Mouse (Mus musculus) frontal cortex, adult 2 months (tissue): ENCODE results near the gene Olfr895. TPM values are rescaled to one million over a fixed set of nuclear protein-coding genes. Genes with fewer than 3 reads are reported as not detected.

Experiments
- DNase-seq, 2 experiments: peaks; one replicate each; pipeline ENCODE4 v3.0.0; 2022; ENCODE audit warnings: low spot score in 1 of 2; ENCODE audit errors: extremely low spot score in 1 of 2
- polyA plus RNA-seq: library from polyadenylated mRNA; depleted of rRNA; stranded (reverse); fragments of >200 nt; gene quantifications from 2 replicates; pipeline ENCODE4 v1.2.3, GENCODE M21; 2012; rRNA removed

Olfr895 gene
- polyA plus RNA-seq: not detected in 2 replicates

GRCm38 (mm10) chr9:38267551-38267950 is at the start of gene Olfr895:
Gene Olfr895, plus strand, starts transcription at chr9:38267851.
- no peak for DNase-seq

DNA sequence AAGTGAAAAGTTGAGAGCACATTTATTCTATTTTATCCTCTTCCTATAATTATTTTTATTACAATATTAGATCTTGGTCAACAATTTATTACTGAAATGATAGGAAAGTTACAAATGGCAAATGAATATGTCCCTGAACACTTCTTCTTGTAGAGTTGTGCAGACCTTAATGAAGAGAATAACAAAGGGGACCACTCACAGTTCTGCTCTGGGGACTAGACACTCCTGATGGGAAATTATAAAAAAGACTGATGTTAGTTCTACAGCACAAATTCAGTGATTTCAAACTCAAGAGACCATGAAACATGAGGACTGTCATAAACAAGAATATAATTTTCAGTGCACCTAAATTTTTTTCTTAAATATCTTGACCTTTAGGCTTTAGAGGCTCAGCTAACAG is 15.2 kb upstream of the Olfr895 start, which contains the start of gene Olfr143:
Gene Olfr143 (plus strand): TSS at position 301 of the 400 bp plus-strand sequence.
- DNase-seq: no peak

- no peak for DNase-seq
Measured at GRCm38 (mm10) chr9:38290807-38291206, 23.2 kb downstream of the Olfr895 start, which contains the start of gene Olfr896-ps1. Gene Olfr896-ps1, plus strand, starts transcription at chr9:38291107.

Other genes with a start within 250 kb of the Olfr895 start
- not detected in 2 replicates for gene Olfr883, start 242.0 kb upstream of the Olfr895 start, polyA plus RNA-seq
- not detected in 2 replicates for gene Olfr884, start 221.3 kb upstream of the Olfr895 start, polyA plus RNA-seq
- not detected in 2 replicates for gene Olfr885, start 206.5 kb upstream of the Olfr895 start, polyA plus RNA-seq
- gene Olfr887, start 183.8 kb upstream of the Olfr895 start, polyA plus RNA-seq: 0.02 TPM in 1 of 2 replicates, not detected in the other
- not detected in 2 replicates for gene Olfr888, start 159.7 kb upstream of the Olfr895 start, polyA plus RNA-seq
- gene Olfr889, start 152.7 kb upstream of the Olfr895 start, polyA plus RNA-seq: not detected in 2 replicates
- not detected in 2 replicates for gene Olfr890, start 125.3 kb upstream of the Olfr895 start, polyA plus RNA-seq
- not detected in 2 replicates for gene Olfr891, start 87.0 kb upstream of the Olfr895 start, polyA plus RNA-seq
- not detected in 2 replicates for gene Olfr893, start 59.5 kb upstream of the Olfr895 start, polyA plus RNA-seq
- gene Olfr894, start 49.8 kb upstream of the Olfr895 start, polyA plus RNA-seq: not detected in 2 replicates
- not detected in 2 replicates for gene Olfr143, start 15.1 kb upstream of the Olfr895 start, polyA plus RNA-seq
- gene Olfr896-ps1, start 23.3 kb downstream of the Olfr895 start, polyA plus RNA-seq: not detected in 2 replicates
- not detected in 2 replicates for gene Olfr25, start 61.2 kb downstream of the Olfr895 start, polyA plus RNA-seq
- not detected in 2 replicates for gene Olfr898, start 80.6 kb downstream of the Olfr895 start, polyA plus RNA-seq
- not detected in 2 replicates for gene Olfr250, start 99.0 kb downstream of the Olfr895 start, polyA plus RNA-seq
- gene Olfr251, start 109.2 kb downstream of the Olfr895 start, polyA plus RNA-seq: not detected in 2 replicates
- not detected in 2 replicates for gene Olfr147, start 133.8 kb downstream of the Olfr895 start, polyA plus RNA-seq
- gene Olfr901, start 161.6 kb downstream of the Olfr895 start, polyA plus RNA-seq: not detected in 2 replicates
- gene Olfr902, start 179.8 kb downstream of the Olfr895 start, polyA plus RNA-seq: not detected in 2 replicates
- gene Olfr904, start 195.3 kb downstream of the Olfr895 start, polyA plus RNA-seq: not detected in 2 replicates
- not detected in 2 replicates for gene Olfr905, start 203.3 kb downstream of the Olfr895 start, polyA plus RNA-seq
- gene Olfr906, start 219.2 kb downstream of the Olfr895 start, polyA plus RNA-seq: not detected in 2 replicates
- gene Olfr907, start 227.9 kb downstream of the Olfr895 start, polyA plus RNA-seq: not detected in 2 replicates